Mouse (Mus musculus) testis, postnatal 14 days (tissue): ENCODE results near the gene Pym1.
A peak's percentile ranks its signal among the peaks of the same experiment; 100 is the strongest.

ENCODE experiments used
- DNase-seq: peaks from one replicate; pipeline ENCODE4 v3.0.0; 2021; ENCODE audit warnings: low spot score

The Pym1 gene

DNA sequence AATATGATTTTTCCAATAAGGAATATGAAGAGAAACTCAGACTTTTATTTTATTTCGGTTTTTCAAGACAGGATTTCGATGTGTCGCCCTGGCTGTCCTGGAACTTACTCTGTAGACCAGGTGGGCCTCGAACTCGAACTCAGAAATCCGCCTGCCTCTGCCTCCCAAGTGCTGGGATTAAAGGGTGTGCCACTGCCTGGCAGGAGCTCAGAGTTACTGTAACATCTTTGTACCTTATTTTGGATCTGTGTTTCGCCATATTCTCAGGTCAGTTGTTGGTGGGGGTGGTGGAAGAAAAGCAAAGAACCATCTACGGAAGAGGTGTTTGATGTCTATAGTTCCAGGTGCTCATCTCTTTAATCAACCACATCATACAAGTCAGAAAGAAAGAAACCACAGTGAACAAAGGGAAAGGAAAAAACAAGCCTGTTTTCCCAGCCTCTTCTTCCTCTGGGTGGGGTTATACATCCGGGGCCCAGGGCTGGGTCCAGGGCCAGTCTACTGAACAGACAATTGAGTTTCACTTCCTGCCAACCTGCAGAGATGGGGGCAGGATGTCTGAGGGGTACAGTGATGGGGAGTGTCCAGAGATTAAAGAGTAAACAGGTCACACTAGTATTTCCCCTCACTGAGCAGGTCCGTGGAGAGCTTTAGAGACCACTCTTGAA lies 1.6 kb upstream of the Pym1 start:
- DNase-seq = no peak

DNA sequence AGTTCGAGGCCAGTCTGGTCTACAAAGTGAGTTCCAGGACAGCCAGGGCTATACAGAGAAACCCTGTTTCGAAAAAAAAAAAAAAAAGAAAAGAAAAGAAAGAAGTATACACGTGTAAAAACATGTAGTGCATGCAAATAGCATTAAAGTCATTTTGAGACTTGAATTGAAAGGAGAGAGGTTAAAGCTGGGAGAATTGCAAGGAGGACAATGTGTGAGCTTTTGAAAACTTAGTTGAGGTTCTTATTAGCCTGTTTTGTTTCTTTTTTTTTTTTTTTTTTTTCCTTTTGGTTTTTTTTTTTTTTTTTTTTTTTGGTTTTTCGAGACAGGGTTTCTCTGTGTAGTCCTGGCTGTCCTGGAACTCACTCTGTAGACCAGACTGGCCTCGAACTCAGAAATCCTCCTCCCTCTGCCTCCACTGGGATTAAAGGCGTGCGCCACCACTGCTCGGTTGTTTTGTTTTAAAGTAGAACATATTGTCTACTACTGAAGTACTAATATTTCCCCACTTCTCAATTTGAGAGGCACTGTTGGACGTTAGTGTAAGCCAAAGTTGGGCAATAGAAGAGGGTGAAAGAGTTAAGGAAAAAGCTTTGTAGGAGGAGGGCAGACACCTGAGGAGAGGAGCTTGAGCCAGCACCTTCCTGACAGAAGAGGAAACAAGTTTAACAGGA lies 580 bp upstream of the Pym1 start:
- DNase-seq = no peak

DNA sequence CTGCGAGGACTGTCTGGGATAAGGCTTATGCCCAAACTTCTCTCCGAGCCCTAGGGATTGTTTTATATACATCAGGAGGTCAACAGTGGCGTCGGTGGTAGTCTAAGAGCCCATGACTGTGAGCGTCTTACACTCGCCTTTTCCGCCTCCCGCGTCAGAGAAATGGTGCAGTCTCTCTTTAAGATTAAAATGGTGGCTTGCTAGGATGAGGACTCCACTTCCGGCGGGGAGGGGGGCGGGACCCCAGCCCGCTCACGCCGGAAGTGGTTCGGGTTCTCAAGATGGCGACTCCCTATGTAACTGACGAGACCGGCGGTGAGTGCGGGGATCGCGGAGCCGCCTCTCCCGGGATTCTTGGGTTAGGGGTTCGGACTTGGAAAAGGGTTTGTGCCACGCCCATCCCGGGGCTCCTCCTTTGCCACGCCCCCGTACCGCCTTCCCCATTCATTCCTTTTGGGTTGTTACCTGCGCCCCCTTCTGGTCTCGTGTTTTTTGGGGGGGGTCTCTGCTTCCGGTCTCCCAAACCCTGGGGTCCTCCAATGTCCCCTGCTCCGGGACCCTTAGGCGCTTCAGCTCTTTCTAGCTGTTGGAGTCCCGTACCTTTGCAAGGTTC lies 669 bp downstream of the Pym1 start:
- DNase-seq = peak; percentile 85

DNA sequence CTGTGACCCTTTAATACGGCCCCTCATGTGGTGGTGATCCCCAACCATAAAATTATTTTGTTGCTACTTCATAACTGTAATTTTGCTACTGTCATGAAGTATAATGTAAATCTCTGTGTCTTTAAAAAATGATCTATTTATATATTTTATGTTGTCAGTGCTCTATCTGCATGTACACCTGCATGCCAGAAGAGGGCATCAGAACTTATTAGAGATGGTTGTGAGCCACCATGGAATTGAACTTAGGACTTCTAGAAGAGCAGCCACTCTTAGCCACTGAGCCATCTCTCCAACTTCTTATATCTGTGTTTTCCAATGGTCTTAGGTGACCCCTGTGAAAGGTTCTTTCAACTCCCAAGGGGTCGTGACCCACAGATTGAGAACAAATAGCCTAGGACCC lies 25.2 kb downstream of the Pym1 start:
- DNase-seq = no peak

DNA sequence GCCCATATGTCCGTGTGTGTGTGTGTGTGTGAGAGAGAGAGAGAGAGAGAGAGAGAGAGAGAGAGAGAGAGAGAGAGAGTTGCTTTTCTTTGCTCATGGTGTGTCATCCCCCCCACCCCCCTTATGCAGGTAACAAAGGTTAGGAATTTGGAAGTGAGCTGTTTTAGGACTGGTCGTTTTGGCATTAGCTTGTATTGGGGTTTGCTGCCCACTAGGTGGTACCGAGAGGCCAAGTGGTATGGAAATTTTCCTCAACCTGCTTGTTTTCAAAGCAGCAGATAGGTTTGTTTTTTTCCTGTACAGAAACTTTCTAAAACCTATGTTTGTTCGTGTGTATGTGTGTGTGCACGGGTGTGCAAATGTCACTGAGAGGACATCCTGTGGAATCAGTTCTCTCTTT lies 26.0 kb downstream of the Pym1 start:
- no peak for DNase-seq

DNA sequence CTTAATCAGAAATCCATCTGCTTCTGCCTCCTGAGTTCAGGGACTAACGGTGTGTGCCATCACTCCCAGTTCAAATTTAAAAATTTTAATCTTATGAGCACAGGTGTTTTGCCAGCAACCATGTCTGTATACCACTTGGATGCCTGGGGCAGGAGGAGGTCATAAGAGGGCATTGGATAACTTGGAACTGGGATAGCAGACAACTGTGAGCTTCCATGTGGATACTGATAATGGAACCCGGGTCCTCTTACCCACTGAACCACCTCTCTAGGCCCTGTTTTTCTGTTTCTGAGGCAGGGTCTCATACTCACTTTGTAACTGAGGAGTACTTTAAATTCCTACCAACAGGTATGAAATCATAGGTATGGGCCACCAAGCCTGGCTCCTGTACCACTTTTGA lies 30.8 kb downstream of the Pym1 start:
- DNase-seq = no peak

DNA sequence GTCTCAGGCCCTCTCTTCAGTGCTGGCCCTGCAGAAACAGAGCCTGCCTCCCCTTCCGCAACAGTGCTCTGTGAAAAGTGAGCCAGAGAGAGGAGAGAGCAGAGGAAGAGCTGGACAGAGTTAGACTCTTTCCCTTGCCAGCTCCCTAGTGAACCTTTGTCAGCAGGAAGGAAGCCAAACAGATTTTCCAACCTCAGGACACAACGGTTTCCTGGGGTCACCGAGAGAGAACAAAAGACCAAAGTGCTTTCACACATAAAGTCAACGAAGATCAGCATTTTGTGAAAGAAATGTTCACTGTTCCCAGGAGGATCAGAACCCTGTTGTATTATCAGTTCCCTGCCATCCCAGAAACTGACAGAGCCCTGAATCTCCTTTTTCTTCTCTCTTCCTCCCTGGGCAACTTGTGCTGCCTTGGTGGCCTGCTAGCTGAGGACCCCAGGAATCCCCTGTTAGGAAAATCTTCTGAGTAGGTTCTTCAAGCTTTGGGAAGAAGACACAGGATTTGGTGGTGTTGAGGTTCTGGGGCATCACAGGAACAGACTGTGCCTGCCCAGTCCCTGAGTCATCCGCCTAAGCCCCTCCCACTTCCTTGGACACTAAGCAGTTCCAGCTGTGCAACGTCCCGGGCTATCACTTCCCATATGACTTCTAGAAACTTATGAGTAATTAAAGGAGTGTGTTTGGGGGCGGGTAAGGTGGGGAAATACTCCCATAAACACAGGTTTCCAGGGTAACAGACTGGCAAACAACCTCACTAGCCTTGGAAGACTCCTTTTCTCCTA lies 31.5 kb downstream of the Pym1 start:
- DNase-seq = peak; percentile 78

DNA sequence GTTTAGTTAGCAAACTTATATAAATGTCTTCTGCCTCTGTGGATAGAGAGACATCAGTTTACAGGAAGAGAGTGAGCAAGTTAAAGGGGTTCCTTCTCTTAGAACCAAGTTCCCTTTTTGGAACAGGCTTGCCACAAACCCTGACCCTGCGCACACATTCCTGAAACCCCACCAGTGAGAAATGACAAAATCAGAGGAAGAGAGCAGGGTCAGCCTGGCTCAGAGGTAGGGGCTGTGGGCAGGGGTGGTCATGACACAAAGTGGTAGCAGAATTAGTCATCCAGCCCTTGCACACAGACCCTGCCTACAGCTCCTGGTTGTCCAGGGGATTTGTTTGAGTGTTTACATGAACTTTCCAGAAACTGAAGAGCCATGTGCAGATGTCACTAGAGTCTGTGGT lies 32.5 kb downstream of the Pym1 start:
- DNase-seq = no peak

DNA sequence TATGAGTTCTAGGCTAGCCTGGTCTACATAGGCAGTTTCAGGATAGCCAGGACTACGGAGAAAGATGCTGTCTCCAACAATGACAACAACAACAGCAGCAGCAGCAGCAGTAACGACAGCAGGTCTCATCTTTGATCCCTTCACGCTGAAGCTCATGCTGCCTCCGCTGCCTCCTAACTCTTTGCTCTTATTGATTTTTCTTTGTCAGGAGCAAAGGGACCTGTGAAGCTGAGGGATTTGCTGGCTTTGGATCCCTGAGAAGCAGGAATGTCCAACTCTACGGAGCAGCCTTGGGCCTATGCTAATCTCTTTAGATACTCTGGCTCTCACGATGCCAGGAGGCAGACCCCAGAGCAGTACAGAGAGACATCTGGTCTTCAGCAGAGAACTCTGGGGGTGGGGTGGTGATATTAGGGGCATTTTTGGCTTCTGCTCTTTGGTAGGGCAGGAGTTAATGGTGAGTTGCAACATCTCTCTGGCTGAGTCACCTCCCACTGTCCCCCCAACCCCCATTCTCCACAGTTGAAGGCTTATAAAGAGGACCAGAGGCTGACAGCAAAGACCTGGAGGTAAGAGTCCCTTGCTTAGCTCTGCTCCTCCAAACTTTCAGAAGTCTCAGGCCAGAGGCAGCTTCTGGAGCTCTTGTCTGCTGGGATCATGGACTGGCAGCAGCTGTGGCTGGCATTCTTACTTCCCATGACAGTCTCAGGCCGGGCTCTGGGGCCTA lies 42.9 kb downstream of the Pym1 start, which contains the start of gene Mmp19:
Gene Mmp19, plus strand, starts transcription at position 513 of the 727 bp plus-strand sequence.
- DNase-seq = no peak

DNA sequence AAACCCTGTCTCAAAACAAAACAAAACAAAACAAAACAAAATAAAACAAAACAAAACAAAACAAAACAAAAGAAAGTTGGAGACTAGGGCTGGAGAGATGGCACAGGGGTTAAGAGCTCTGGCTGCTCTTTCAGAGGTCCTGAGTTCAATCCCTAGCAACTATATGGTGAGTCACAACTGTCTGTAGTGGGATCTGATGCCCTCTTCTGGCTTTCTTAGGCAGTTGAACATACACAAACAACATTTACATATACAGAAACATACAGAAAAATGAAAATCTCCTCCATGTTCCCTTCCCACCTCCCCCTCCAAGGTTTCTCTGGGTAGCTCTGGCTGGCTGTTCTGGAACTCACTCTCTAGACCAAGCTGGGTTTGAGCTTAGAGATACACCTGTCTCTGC lies 44.4 kb downstream of the Pym1 start:
- no peak for DNase-seq

DNA sequence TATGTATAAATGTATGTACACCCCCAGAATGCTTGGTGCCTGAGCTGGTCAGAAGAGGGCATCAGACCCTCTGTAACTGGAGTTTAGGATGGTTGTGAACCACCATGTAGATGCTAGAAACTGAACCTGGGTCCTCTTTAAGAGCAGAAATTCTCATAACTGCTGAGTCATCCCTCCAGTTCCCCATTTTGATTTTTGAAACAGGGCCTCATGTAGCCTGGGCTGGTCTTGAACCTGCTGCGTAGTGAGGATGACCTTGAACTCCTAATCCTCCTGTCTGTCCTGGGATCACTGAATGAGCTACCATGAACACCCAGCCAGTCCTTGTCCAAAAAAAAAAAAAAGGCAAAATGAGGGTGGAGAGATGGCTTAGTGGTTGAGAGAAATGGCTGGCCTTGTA lies 45.6 kb downstream of the Pym1 start:
- DNase-seq = no peak

DNA sequence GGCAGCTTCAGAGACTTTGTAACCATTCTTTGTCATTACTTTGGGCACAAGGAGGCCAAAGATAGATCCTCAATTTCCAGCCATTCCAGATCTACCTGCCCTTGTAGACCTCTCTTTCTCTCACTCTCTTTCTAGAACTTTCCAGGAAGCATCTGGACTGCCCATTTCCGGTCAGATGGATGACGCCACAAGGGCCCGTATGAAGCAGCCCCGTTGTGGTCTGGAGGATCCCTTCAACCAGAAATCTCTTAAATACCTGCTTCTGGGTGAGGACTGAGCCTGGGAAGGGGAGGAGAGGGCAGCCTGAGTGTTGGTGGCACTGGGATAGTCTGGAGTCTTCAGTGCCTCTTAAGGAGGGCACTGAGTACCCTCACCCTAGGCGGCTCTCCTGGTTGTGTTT lies 46.7 kb downstream of the Pym1 start:
- no peak for DNase-seq

DNA sequence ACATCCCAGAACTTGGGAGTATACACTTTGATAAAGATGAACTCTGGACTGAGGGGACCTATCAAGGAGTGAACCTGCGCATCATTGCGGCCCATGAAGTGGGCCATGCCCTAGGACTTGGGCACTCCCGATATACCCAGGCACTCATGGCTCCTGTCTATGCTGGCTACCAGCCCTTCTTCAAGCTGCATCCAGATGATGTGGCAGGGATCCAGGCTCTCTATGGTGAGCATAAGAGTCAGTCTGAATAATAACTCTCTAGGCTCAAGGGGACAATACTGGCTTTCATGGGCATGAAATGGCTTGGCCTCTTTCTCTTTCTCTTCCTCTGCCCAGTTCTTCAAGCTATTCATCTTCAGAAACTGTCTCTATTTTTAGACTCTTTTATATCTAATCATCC lies 47.9 kb downstream of the Pym1 start:
- no peak for DNase-seq

DNA sequence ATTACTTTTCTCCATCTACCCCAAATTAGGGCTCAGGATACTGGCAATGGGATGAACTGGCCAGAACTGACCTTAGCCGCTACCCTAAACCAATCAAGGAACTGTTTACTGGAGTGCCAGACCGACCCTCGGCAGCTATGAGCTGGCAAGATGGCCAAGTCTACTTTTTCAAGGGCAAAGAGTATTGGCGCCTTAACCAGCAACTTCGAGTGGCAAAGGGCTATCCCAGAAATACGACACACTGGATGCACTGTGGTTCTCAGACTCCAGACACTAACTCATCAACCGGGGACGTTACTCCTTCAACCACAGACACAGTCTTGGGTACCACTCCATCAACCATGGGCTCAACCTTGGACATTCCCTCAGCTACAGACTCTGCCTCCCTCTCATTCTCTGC lies 51.0 kb downstream of the Pym1 start:
- DNase-seq = no peak

DNA sequence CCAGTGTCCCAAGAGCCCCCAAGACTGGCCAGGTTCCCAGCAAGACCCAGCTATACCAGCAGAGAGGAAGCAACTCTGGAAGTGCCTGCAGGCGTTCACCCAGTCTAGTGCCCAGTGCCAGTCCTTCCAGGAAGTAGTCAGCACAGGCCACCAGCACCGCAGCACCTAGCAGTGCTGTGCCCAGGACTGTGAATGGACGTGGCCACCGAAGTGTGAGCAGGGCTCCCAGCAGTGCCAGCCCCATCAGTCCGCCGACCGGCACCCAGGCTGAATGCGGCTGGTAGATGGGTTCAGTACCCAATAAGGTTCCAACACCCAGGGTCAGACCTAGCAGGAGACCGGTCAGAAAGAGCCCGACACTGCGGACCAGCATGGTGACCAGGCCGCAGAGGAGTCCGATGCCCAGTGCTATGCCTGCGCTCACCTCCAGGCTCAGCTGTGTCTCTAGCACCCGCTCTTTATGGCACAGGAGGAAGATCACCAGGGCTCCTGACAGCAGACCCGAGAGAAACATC lies 54.3 kb downstream of the Pym1 start:
- no peak for DNase-seq

DNA sequence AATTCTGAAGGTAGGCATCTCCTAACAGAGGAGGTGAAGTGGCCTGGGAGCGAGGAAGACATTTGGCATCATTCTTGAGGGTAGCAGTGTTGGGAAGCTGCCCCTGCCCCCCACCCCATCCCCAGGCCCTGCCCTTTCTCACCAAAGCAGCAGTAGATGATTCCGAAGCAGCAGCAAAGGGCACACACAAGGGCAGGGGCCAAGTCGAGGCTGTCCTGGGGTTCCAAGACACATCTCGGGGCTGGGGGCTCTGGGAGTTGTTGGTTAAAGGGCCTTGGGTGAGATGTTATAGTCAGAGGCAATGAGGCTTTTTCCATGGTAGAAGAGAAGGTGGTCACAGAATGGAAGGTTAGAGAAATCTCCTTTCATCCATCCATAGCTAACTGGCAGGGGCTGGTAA lies 55.3 kb downstream of the Pym1 start:
- DNase-seq = no peak

DNA sequence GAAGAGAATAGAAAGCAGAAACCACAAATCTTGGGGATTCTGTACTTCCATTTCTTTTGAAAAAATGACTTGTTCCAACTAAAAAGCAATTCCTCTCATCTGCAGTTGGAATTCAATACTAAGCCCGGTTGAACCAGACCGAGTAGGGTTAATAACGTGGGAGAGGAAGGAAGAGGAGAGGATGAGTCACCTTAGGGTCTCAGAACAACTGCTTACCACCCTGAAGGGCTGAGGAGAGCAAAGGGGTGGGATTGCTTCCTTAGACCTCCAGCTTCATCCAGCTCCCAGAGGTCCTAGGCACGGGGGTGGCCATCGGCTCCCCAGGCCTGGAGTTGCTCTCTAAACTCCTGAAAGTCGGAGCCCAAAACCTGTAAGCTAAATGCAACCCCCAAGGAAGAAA lies 55.7 kb downstream of the Pym1 start:
- no peak for DNase-seq

DNA sequence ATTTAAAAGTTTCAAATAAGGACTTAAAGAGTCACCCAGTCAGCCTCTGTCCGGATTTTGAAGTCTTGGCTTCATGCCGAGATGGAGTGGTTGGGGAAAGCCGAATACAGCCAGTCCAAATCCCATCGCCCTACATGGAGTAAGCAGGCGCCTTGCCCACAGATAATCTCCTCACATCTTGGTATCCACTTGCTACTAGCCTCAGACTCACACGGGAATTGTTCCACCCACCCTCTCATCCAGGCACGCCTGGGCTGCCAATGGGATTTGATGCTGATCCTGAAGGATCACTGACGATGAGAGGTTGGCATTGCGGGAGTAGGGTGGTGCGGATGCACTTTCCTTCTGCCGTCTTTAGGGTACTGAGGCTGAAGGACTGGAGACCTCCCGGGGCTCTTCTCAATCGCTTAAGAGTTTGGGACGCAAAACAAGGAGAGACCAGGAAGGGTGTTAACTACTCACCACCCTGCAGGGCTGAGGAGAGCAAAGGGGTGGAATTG lies 56.1 kb downstream of the Pym1 start, which contains the start of gene Dnajc14:
Gene Dnajc14, plus strand, starts transcription at position 292 of the 500 bp plus-strand sequence.
- DNase-seq = peak; percentile 50

DNA sequence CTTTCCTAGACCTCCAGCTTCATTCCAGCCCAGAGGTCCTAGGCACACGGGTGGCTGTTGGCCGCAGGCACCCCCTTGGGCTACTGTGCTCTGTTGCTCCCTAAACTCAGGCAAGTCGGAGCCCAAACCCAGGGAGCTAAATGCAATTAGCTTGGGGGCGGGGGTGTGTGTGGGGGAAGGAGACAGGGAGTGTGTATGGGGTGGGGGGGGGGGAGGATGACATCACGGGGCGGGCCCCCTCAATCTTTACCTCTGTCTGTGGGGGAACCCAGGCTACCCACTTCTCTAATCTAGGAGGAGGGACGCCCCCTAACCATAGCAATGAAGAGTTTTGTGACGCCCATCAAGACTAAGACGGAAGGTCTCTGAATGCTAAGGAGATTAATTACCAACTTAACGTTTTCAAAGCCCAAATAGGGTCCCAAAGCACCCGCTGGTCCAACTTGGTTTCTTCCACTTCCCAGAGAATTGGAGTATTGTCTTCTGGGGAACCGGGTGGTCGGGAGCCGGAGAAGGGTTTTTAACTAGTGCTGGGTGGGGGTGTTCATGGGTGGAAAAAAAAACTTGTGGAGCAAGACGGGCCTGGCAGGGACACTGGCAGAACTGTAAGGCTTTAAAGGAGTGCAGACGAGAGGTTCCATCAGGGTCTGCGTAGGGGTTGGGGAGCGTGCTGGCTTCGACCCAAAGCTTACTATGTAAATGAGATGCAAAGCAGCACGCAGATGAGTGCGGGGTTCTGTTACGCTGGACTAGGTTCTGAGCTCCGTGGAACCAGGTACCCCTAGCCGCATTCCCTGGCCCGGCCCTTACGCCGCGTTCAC lies 56.8 kb downstream of the Pym1 start, which contains the start of gene Tmem198b:
Gene Tmem198b, minus strand, starts transcription at position 100 of the 821 bp plus-strand sequence.
- DNase-seq = peak; percentile 74
